Mouse (Mus musculus): Measurements from ENCODE around the gene Rpl3l. TPM values are rescaled to one million over a fixed set of nuclear protein-coding genes. Genes with fewer than 3 reads are reported as not detected.
A peak's percentile ranks its signal among the peaks of the same experiment; 100 is the strongest.
"Not testable (repeated sequence)": the region's sequence is repeated elsewhere in the genome, so short reads cannot be mapped to it uniquely, and the experiment has no call there.

The Rpl3l gene
- total and polyA plus RNA-seq, 2 experiments from 2014 or later, result not detected

DNA sequence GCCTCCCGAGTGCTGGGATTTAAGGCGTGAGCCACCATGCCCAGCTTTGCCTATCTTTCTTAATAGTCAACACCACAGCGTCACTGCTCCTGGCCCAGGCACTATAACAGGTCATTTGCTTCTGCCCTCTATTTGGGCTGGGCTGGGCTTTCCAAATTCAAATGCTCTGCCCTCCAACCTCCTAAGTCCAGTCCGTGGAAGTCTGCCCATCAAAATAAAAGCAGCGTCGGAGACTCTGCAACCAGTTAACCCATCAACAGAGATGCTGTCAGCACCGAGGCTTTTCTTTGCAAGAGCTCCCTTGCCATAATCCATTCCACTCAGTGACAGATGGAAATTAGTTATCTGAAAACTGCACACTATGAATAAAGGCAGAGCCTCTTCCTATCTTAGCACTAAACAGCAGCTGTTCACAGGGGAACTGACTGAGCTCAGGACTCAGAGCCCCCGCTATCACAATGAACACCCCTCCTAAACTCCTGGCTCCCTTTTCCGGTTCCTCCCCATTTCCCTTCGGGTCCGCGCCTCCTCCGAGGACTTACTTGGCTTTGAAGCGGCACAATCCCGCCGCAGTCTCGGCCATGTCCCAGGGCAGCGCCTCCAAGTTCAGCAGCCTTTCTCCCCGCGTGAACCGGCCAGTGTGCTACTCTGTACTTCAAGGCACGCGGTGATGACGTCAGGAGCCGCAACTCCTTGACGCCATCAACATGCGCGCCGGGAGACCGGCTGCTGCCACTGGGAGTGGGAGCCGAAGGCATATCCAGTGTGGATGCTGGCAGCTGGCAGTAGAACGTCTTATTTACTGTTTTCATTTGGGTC, 20.4 kb upstream of the Rpl3l start, which contains the start of gene Tbl3:
Gene Tbl3 (minus strand): TSS at position 679 of the 819 bp plus-strand sequence.
- H3K4me3 ChIP-seq (ENCODE audit: low read depth, low read length), result peak within 1 kb of the TSS; percentile 58

DNA sequence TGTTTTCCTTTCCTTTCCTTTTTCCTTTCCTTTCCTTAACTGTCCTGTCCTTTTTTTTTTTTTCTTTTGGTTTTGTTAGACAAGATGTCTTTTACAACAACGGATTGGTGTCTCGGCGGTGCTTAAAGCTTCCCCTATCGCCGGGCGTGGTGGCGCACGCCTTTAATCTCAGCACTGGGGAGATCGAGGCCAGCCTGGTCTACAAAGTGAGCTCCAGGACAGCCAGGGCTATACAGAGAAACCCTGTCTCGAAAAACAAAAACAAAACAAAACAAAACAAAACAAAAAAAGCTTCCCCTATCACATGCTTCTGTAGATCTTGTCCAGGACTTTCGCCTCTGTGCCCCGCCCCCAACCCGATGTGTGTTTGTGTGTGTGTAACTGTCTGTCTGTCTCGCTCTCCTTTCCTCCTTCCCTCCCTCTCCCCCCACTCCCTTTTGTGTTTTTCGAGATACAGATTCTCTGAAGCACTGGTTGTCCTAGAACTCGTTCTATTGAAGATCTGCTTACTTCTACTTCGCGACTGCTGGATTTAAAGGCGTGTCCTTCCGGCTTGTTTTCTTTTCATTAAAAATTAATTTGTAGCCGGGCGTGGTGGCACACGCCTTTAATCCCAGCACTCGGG, 19.7 kb upstream of the Rpl3l start:
- peak overlapping the region; percentile 67; the same call in 1 of the 2 replicates for H3K27ac ChIP-seq (ENCODE audit: low read depth, low read length)
- no peaks in the 10 kb centered on the region for H3K27me3 ChIP-seq (ENCODE audit: insufficient read depth, low read length)
- peak; percentile 62; the same call in 1 of the 2 replicates for ATAC-seq
- DNase-seq, result no peak
- no peak for TF ChIP-seq CTCF (IDR thresholded peaks at IDR 0.05; ENCODE audit: low read depth)
- H3K4me1 ChIP-seq (ENCODE audit: insufficient read depth), result peaks cover 3% of the 10 kb centered on the region; the same call in 1 of the 2 replicates
- peak overlapping the region; percentile 62 for H3K4me2 ChIP-seq (ENCODE audit: low read depth)
- WGBS, result 5% methylated on average over 24 of the region's 24 CpGs
- H3K4me3 ChIP-seq (ENCODE audit: low read depth, low read length), result peak overlapping the region; percentile 58
- H3K36me3 ChIP-seq (ENCODE audit: insufficient read depth), result peaks cover 20% of the 10 kb centered on the region
- no peaks in the 10 kb centered on the region for H3K9me3 ChIP-seq (ENCODE audit: low read length)
- peak overlapping the region; percentile 62 for H3K9ac ChIP-seq

More for the DNA sequence above, 20.4 kb upstream of the Rpl3l start, which contains the start of gene Tbl3:
- peak; percentile 97 for ATAC-seq
- H3K4me1 ChIP-seq (ENCODE audit: insufficient read depth), result peaks cover 3% of the 10 kb centered on the region; the same call in 1 of the 2 replicates
- DNase-seq, result peak; percentile 98
- H3K27me3 ChIP-seq (ENCODE audit: insufficient read depth, low read length), result no peaks in the 10 kb centered on the region
- H3K9me3 ChIP-seq (ENCODE audit: low read length), result no peaks in the 10 kb centered on the region
- TF ChIP-seq CTCF (IDR thresholded peaks at IDR 0.05; ENCODE audit: low read depth), result no peak
- peak within 1 kb of the TSS; percentile 62 for H3K9ac ChIP-seq
- WGBS, result 4% methylated on average over 32 of the region's 32 CpGs
- H3K27ac ChIP-seq (ENCODE audit: low read depth, low read length), result peak within 1 kb of the TSS; percentile 67
- peak within 1 kb of the TSS; percentile 62 for H3K4me2 ChIP-seq (ENCODE audit: low read depth)
- peaks cover 27% of the 10 kb centered on the region for H3K36me3 ChIP-seq (ENCODE audit: insufficient read depth)

DNA sequence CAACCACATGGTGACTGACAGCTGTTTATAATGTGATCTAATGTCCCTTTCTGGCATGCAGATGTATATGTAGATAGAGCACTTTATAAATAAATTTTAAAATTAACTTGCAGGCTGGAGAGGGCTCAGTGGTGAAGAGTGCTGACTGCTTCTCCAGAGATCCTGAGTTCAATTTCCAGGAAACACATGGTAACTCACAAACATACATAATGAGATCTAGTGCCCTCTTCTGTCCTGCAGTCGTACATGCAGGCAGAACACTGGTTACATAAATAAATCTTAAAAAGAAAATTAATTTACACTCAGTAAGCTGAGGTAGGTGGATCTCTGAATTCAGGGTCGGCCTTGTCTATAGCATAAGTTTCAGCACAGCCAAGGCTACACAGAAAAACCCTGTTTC, 19.0 kb upstream of the Rpl3l start:
- H3K4me3 ChIP-seq (ENCODE audit: low read depth, low read length), result no peak overlapping the region
- H3K4me1 ChIP-seq (ENCODE audit: insufficient read depth), result peaks cover 3% of the 10 kb centered on the region; the same call in 1 of the 2 replicates
- H3K9me3 ChIP-seq (ENCODE audit: low read length), result no peaks in the 10 kb centered on the region
- peak; percentile 53 for TF ChIP-seq CTCF (IDR thresholded peaks at IDR 0.05; ENCODE audit: low read depth)
- no peaks in the 10 kb centered on the region for H3K27me3 ChIP-seq (ENCODE audit: insufficient read depth, low read length)
- 36% methylated on average over 2 of the region's 2 CpGs for WGBS
- no peak overlapping the region for H3K9ac ChIP-seq
- DNase-seq, result peak; percentile 33
- peaks cover 16% of the 10 kb centered on the region for H3K36me3 ChIP-seq (ENCODE audit: insufficient read depth)
- ATAC-seq, result no peak
- H3K4me2 ChIP-seq (ENCODE audit: low read depth), result no peak overlapping the region
- H3K27ac ChIP-seq (ENCODE audit: low read depth, low read length), result no peak overlapping the region

DNA sequence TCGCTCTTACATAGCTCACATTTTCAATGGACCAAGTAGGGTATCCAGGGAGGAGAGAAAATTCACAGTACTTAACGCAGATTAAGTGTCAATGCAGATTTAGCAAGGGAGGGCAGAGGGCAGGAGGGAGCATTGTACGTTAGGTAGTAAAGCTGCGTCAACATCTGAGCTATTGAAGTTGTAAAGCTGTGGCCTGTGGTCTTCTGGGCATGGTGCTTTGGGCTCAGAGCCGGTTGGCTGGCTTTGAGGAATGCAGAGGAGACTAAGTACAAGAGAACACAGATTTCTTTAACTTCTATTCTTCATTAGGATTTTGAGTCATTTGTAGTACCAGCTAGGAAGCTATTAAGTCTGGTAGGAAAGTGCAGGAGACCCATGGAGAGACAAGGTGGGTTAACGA, 12.1 kb upstream of the Rpl3l start:
- 48% methylated on average over 6 of the region's 6 CpGs for WGBS
- TF ChIP-seq CTCF (IDR thresholded peaks at IDR 0.05; ENCODE audit: low read depth), result no peak
- no peaks in the 10 kb centered on the region for H3K9me3 ChIP-seq (ENCODE audit: low read length)
- H3K4me2 ChIP-seq (ENCODE audit: low read depth), result no peak overlapping the region
- H3K27ac ChIP-seq (ENCODE audit: low read depth, low read length), result no peak overlapping the region
- no peaks in the 10 kb centered on the region for H3K27me3 ChIP-seq (ENCODE audit: insufficient read depth, low read length)
- H3K4me1 ChIP-seq (ENCODE audit: insufficient read depth), result no peaks in the 10 kb centered on the region
- no peaks in the 10 kb centered on the region for H3K36me3 ChIP-seq (ENCODE audit: insufficient read depth)
- no peak for ATAC-seq
- no peak overlapping the region for H3K4me3 ChIP-seq (ENCODE audit: low read depth, low read length)
- no peak overlapping the region for H3K9ac ChIP-seq
- DNase-seq, result no peak

DNA sequence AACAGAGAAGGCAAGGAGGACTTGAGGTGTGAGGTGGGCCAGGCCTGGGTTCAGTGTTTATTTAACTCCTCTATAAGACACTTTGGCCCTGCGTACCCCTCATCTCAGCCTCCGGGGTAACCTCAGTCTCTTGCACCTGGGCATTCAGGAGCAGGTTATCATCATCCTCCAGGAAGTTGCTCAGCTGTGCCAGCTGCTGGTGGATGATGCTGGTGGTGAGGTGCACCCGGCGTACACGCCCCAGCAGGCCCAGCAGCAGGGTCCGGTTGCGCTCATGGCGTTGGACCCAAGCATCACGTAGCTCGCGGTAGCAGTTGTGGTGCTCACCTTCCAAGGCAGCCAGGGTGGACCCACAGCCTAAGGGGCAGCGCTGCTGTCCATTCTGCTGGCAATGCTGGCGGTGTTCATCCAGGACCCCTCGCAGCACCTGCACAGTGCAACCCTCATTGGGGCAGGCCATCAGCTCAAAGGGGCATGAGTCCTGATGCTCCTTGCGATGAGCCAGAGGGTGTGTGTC, 11.4 kb upstream of the Rpl3l start:
- Histone ChIP-seq H3K4me3 (ENCODE audit: low read depth, low read length) (no peak overlapping the region), H3K4me2 (ENCODE audit: low read depth) (no peak overlapping the region), H3K36me3 (ENCODE audit: insufficient read depth) (peaks cover under 1% of the 10 kb centered on the region), H3K9me3 (ENCODE audit: low read length) (no peaks in the 10 kb centered on the region), H3K27me3 (ENCODE audit: insufficient read depth, low read length) (no peaks in the 10 kb centered on the region), H3K9ac (no peak overlapping the region), H3K27ac (ENCODE audit: low read depth, low read length) (no peak overlapping the region), H3K4me1 (ENCODE audit: insufficient read depth) (peaks cover 1% of the 10 kb centered on the region; the same call in 1 of the 2 replicates)
- TF ChIP-seq CTCF (IDR thresholded peaks at IDR 0.05; ENCODE audit: low read depth), result no peak
- DNase-seq (no peak), ATAC-seq (no peak)
- 94% methylated on average over 15 of the region's 15 CpGs for WGBS

DNA sequence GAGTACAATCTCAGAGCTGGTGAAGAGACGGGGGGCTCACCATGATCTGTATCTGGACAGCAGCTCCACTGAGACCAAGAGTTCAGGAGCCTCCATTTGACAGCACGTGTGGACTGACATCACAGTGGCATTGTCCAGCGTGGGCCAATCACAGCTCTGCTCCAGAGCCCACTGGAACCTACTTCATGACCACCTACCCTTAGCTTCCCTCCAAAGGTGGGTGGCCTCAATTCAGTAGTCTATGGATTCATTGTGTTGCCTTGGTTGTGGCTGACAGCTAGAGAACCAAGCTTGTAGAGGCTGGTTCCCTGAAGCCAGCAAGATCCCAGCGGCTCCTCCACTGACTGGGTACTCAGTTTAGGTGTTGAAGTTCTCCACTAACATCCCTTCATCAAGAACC, 9.7 kb upstream of the Rpl3l start, which contains the start of the genes Rnf151 and Rps2:
Gene Rnf151 (minus strand): TSS at position 121 of the 400 bp plus-strand sequence.
Gene Rps2 (plus strand): TSS at position 174 of the 400 bp plus-strand sequence.
- TF ChIP-seq CTCF (IDR thresholded peaks at IDR 0.05; ENCODE audit: low read depth), result no peak
- 77% methylated on average over 4 of the region's 4 CpGs for WGBS
- Histone ChIP-seq H3K4me2 (ENCODE audit: low read depth) (peak within 1 kb of the TSS; percentile 67), H3K4me1 (ENCODE audit: insufficient read depth) (peaks cover 7% of the 10 kb centered on the region; the same call in 1 of the 2 replicates), H3K27ac (ENCODE audit: low read depth, low read length) (no peak within 1 kb of the TSS), H3K9me3 (ENCODE audit: low read length) (no peaks in the 10 kb centered on the region), H3K36me3 (ENCODE audit: insufficient read depth) (peaks cover 14% of the 10 kb centered on the region), H3K27me3 (ENCODE audit: insufficient read depth, low read length) (no peaks in the 10 kb centered on the region), H3K9ac (0 out of 2 replicates have a peak within 1 kb of the TSS, but pooled peaks have one; percentile 85), H3K4me3 (ENCODE audit: low read depth, low read length) (peak within 1 kb of the TSS; percentile 86)
- ATAC-seq, result no peak
- DNase-seq, result no peak

DNA sequence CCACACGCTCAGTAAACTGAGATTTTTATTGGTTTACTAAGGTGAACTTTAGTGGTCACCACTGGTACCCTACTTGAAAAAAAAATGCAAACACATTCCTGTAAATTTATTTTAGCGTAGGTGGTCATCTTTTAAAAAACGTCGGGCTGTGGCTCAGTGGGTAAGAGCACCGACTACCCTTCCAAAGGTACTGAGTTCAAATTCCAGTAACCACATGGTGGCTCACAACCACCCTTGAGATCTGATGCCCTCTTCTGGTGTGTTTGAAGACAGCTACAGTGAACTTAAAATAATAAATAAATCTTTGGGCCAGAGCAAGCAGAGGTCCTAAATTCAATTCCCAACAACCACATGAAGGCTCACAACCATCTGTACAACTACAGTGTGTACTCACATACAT, 8.7 kb upstream of the Rpl3l start:
- H3K27ac ChIP-seq (ENCODE audit: low read depth, low read length); H3K9me3 ChIP-seq (ENCODE audit: low read length); ATAC-seq; DNase-seq; H3K27me3 ChIP-seq (ENCODE audit: insufficient read depth, low read length): not testable (repeated sequence)
- 70% methylated on average over 5 of the region's 5 CpGs for WGBS
- H3K9ac ChIP-seq, result peak overlapping the region; percentile 85
- H3K36me3 ChIP-seq (ENCODE audit: insufficient read depth), result peaks cover 14% of the 10 kb centered on the region
- H3K4me3 ChIP-seq (ENCODE audit: low read depth, low read length), result peak overlapping the region; percentile 86
- peak overlapping the region; percentile 67 for H3K4me2 ChIP-seq (ENCODE audit: low read depth)
- peaks cover 11% of the 10 kb centered on the region for H3K4me1 ChIP-seq (ENCODE audit: insufficient read depth)

Measured in forebrain, postnatal 0 days (tissue).